Comparison of ENCODE assay signal across 2 mouse cellular contexts in genomic region chr12:84235981-84236752, GRCm38 (mm10).
TF ChIP-seq lines count a peak whose summit lies in the region.

No protein-coding gene starts in this region.

TF ChIP-seq in CH12.LX, 34 proteins besides CTCF, POLR2A, EP300 and RAD21:
- TF ChIP-seq JUN (IDR thresholded peaks at IDR 0.05; ENCODE audit: insufficient read depth, low read depth, low read length) (no peak), PAX5 (IDR thresholded peaks at IDR 0.05; ENCODE audit: low read length) (no peak), BHLHE40 (IDR thresholded peaks at IDR 0.05; ENCODE audit: low read depth, low read length) (no peak), ELF1 (IDR thresholded peaks at IDR 0.05; ENCODE audit: low read depth, low read length) (peak; percentile 18; the same call in 1 of the 2 replicates), MEF2A (IDR thresholded peaks at IDR 0.05; ENCODE audit: borderline replicate concordance, low read depth, low read length) (no peak), SMC3 (IDR thresholded peaks at IDR 0.05; ENCODE audit: low read depth, low read length) (no peak), E2F4 (IDR thresholded peaks at IDR 0.05; ENCODE audit: insufficient replicate concordance, low read depth, low read length) (no peak), NRF1 (IDR thresholded peaks at IDR 0.05; ENCODE audit: low read depth, low read length) (no peak)

TF ChIP-seq in MEL, 35 proteins besides CTCF, POLR2A, EP300 and RAD21:
- TF ChIP-seq TBP (IDR thresholded peaks at IDR 0.05; ENCODE audit: low read depth, low read length) (0 out of 2 replicates have a peak, but pooled peaks have one; percentile 19), GATA1 (IDR thresholded peaks at IDR 0.05; ENCODE audit: low read depth, low read length) (no peak), POLR2AphosphoS5 (IDR thresholded peaks at IDR 0.05; ENCODE audit: borderline replicate concordance, low read depth, low read length) (no peak)
